Mouse (Mus musculus) kidney, adult 2 months (tissue): ENCODE measurements around the gene Tekt5.

ENCODE experiments used
- CTCF ChIP-seq: fragments of 200-500 bp; conservative IDR thresholded peaks from 2 replicates; pipeline ENCODE4 v1.5.1; 2011; ENCODE audit warnings: low read depth, mild to moderate bottlenecking, control low read depth, low read length, moderate library complexity, mixed read lengths; ENCODE audit not compliant: insufficient read depth, insufficient read length
- POLR2A ChIP-seq: fragments of 200-500 bp; IDR thresholded peaks from one replicate; pipeline ENCODE4 v1.6.1; 2011; ENCODE audit warnings: low read depth, low read length, control low read depth

DNA sequence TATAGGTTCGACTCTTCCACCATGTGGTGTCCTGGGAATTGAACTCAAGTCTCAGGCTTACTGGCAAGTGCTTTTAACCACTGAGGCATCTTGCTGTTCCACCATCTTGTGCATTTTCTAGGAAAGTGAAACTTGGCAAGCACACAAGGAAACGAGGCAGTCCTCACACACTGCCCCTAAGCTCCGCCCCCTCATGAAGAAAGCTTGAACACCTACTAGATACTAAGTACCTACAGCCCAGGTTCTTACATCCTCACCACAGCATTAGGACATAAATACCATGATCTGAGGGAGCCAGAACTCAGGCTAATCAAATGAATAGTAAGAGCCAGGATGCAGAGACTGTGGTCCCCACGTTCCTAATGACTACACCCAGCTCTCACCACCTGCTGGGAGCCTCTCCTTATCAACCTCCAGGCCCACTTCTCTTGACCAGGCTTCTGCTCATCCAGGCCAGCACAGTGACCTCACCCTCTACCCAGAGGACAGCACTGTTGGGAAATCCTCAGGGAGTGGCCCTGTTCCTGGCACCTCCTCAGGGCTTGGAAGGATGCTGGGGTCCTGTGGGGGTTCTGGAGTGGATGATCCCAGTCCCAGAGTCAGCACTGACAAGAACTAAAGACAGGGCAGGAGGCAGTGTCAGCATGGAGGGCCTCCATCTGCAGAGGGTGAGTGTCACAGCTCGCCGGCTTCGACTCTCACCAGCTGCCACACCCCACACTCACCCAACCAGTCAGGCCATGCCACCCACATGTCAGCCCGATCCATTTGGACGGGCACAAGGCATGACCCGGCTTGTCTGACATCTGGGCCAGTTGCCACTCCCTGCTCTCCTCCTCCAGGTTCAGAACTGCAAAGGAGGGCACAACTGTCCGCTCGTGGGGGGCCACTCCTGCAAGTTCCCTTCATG, 64.4 kb downstream of the Tekt5 start:
- TF ChIP-seq POLR2A (no peak), CTCF (no peak)
